Mouse (Mus musculus) lung, adult 2 months (tissue): ENCODE measurements around the gene Clec16a. TPM values are rescaled to one million over a fixed set of nuclear protein-coding genes. Genes with fewer than 3 reads are reported as not detected.

ENCODE experiments used
- DNase-seq: peaks from one replicate; pipeline ENCODE4 v3.0.0; 2022
- H3K4me1 ChIP-seq: fragments of 200-500 bp; 2 replicates; pipeline ENCODE4 v1.6.1; 2011; ENCODE audit warnings: low read length; ENCODE audit not compliant: control insufficient read depth, insufficient read depth
- H3K4me3 ChIP-seq: fragments of 200-500 bp; replicated peaks from 2 replicates; pipeline ENCODE3; 2011; ENCODE audit warnings: low read depth, mild to moderate bottlenecking, control low read depth, low read length; ENCODE audit errors: extremely low read depth
- CTCF ChIP-seq: fragments of 200-500 bp; IDR thresholded peaks from 2 replicates; pipeline ENCODE4 v1.5.1; 2011; ENCODE audit warnings: mild to moderate bottlenecking, low read length, control low read depth; ENCODE audit not compliant: insufficient read depth
- POLR2A ChIP-seq: fragments of 200-500 bp; IDR thresholded peaks from 2 replicates; pipeline ENCODE4 v1.6.1; 2011; ENCODE audit warnings: low read depth, mild to moderate bottlenecking, control low read depth, low read length, borderline replicate concordance; ENCODE audit errors: extremely low read depth
- WGBS: fragments of 180-500 bp; shearing (Covaris S2); methylation state at CpG from one replicate; pipeline ENCODE4 v1.1.7; 2018; 5-methylcytosine and 5-hydroxymethylcytosine counted together
- polyA plus RNA-seq: library from polyadenylated mRNA; depleted of rRNA; stranded (reverse); fragments of >200 nt; gene quantifications from 2 replicates; pipeline ENCODE4 v1.2.3, GENCODE M21; 2012

Clec16a gene
- polyA plus RNA-seq, 1 experiment = 18.3 TPM

- TF ChIP-seq POLR2A (no peak), CTCF (no peak)
- no peak for DNase-seq
- no peak overlapping the region for H3K4me3 ChIP-seq
- WGBS = 68% methylated on average over 4 of the region's 4 CpGs
- H3K4me1 ChIP-seq = no peaks in the 10 kb centered on the region; the same call in none of the 2 replicates
Observed at GRCm38 (mm10) chr16:10551592-10551991, 6.5 kb downstream of the Clec16a start.

- no peaks in the 10 kb centered on the region; the same call in 1 of the 2 replicates for H3K4me1 ChIP-seq
- DNase-seq = no peak
- WGBS = 69% methylated on average over 2 of the region's 2 CpGs
- no peak for TF ChIP-seq CTCF
- no peak for TF ChIP-seq POLR2A
- no peak overlapping the region for H3K4me3 ChIP-seq
Observed at GRCm38 (mm10) chr16:10553858-10554257, 8.7 kb downstream of the Clec16a start.

GRCm38 (mm10) chr16:10559991-10560390, 14.9 kb downstream of the Clec16a start:
- Histone ChIP-seq H3K4me1 (peaks cover 2% of the 10 kb centered on the region), H3K4me3 (no peak overlapping the region)
- WGBS = 57% methylated on average over 8 of the region's 8 CpGs
- DNase-seq = no peak
- no peak for TF ChIP-seq CTCF
- TF ChIP-seq POLR2A = no peak

GRCm38 (mm10) chr16:10565278-10565885, 20.2 kb downstream of the Clec16a start:
- peak; percentile 98 for TF ChIP-seq CTCF
- no peak for TF ChIP-seq POLR2A

GRCm38 (mm10) chr16:10567153-10567552, 22.0 kb downstream of the Clec16a start:
- no peak for TF ChIP-seq POLR2A
- TF ChIP-seq CTCF = no peak
- no peaks in the 10 kb centered on the region for H3K4me1 ChIP-seq
- DNase-seq = no peak
- 87% methylated on average over 4 of the region's 4 CpGs for WGBS
- H3K4me3 ChIP-seq = no peak overlapping the region

More at GRCm38 (mm10) chr16:10565278-10565885, 20.2 kb downstream of the Clec16a start:
- peak; percentile 60 for DNase-seq
- WGBS = 40% methylated on average over 4 of the region's 4 CpGs
- Histone ChIP-seq H3K4me3 (no peak overlapping the region), H3K4me1 (no peaks in the 10 kb centered on the region)

- H3K4me3 ChIP-seq = no peak overlapping the region
- WGBS = 79% methylated on average over 5 of the region's 5 CpGs
- H3K4me1 ChIP-seq = no peaks in the 10 kb centered on the region
- TF ChIP-seq POLR2A (no peak), CTCF (no peak)
- no peak for DNase-seq
Observed at GRCm38 (mm10) chr16:10569809-10570395, 24.8 kb downstream of the Clec16a start.

- WGBS = 64% methylated on average over 1 of the region's 1 CpGs
- Histone ChIP-seq H3K4me1 (no peaks in the 10 kb centered on the region), H3K4me3 (no peak overlapping the region)
- TF ChIP-seq CTCF (no peak), POLR2A (no peak)
- peak; percentile 46 for DNase-seq
Observed at GRCm38 (mm10) chr16:10570708-10571107, 25.6 kb downstream of the Clec16a start.

GRCm38 (mm10) chr16:10571820-10572219, 26.7 kb downstream of the Clec16a start:
- Histone ChIP-seq H3K4me3 (no peak overlapping the region), H3K4me1 (no peaks in the 10 kb centered on the region)
- DNase-seq = no peak
- TF ChIP-seq CTCF = peak; percentile 39
- TF ChIP-seq POLR2A = no peak
- WGBS = 37% methylated on average over 2 of the region's 2 CpGs

- 64% methylated on average over 2 of the region's 2 CpGs for WGBS
- H3K4me1 ChIP-seq = no peaks in the 10 kb centered on the region
- no peak for DNase-seq
Observed at GRCm38 (mm10) chr16:10574936-10575335, 29.8 kb downstream of the Clec16a start.

GRCm38 (mm10) chr16:10575915-10576314, 30.8 kb downstream of the Clec16a start:
- WGBS = 73% methylated on average over 4 of the region's 4 CpGs
- no peak for DNase-seq
- no peak overlapping the region for H3K4me3 ChIP-seq
- TF ChIP-seq CTCF (no peak), POLR2A (no peak)
- no peaks in the 10 kb centered on the region for H3K4me1 ChIP-seq

More at GRCm38 (mm10) chr16:10574936-10575335, 29.8 kb downstream of the Clec16a start:
- no peak overlapping the region for H3K4me3 ChIP-seq
- TF ChIP-seq CTCF (no peak), POLR2A (no peak)
